Mouse (Mus musculus): Measurements from ENCODE around the gene Prkn. TPM values are rescaled to one million over a fixed set of nuclear protein-coding genes. Genes with fewer than 3 reads are reported as not detected.
"Not testable (repeated sequence)": the region's sequence is repeated elsewhere in the genome, so short reads cannot be mapped to it uniquely, and the experiment has no call there.

Gene Prkn
- polyA plus RNA-seq, 1 experiment from 2014 or later, result 1.7 TPM

DNA sequence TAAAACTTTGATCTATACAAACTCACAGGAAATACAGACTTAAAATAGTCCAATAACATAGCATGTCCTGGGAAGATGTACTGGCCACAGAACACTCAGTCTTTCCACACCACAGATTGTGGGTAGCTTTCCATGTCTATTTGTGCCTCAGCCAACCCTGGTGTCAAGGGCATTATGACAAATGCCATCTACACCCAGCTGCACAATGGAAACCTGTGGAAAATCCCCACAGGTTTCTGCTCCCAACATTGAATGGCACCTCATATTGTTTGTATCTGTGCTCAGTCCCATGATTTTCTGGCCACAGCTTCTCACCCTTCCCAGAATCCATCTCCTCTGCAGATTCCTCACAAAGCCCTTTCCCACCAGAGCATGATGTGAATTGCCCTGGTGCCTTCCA, 347.2 kb downstream of the Prkn start:
- Histone ChIP-seq H3K4me1 (ENCODE audit: control insufficient read depth, insufficient read depth, low read length) (no peaks in the 10 kb centered on the region), H3K9ac (ENCODE audit: low read depth, low read length) (no peak overlapping the region), H3K27me3 (ENCODE audit: control insufficient read depth, insufficient read depth, low read length) (no peaks in the 10 kb centered on the region), H3K4me3 (ENCODE audit: low read depth, low read length) (no peak overlapping the region), H3K4me2 (no peak overlapping the region), H3K9me3 (replicated peaks; ENCODE audit: control insufficient read depth, low read length) (no peaks in the 10 kb centered on the region), H3K36me3 (ENCODE audit: control insufficient read depth, insufficient read depth, low read length) (no peaks in the 10 kb centered on the region), H3K27ac (ENCODE audit: low read depth, low read length) (no peak overlapping the region)
- ATAC-seq (replicated peaks; ENCODE audit: insufficient number of reproducible peaks, low FRiP score, low TSS enrichment), result no peak

DNA sequence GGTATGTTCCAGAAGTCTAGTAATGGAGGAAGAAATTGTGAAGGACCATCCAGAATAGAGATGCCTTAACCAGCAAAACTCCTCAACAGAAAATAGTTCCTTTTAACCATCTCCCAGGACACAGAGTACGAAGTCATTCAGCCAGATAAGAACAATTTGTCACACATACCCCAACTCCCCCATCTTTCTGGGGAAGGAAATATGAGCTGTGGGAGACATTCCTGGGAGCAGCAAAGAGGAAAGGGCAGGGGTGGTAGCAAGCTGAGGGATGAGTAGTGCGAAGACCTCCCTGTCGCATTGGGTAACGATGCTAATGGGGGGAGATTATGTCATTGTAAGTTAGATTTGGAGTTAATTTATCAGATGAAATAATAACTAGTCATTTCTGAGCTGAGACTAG, 348.3 kb downstream of the Prkn start:
- Histone ChIP-seq H3K27me3 (ENCODE audit: control insufficient read depth, insufficient read depth, low read length) (no peaks in the 10 kb centered on the region), H3K4me3 (ENCODE audit: low read depth, low read length) (no peak overlapping the region), H3K9me3 (replicated peaks; ENCODE audit: control insufficient read depth, low read length) (no peaks in the 10 kb centered on the region), H3K4me2 (no peak overlapping the region), H3K27ac (ENCODE audit: low read depth, low read length) (no peak overlapping the region), H3K36me3 (ENCODE audit: control insufficient read depth, insufficient read depth, low read length) (no peaks in the 10 kb centered on the region), H3K9ac (ENCODE audit: low read depth, low read length) (no peak overlapping the region), H3K4me1 (ENCODE audit: control insufficient read depth, insufficient read depth, low read length) (no peaks in the 10 kb centered on the region)
- 67% methylated on average over 4 of the region's 4 CpGs for WGBS (ENCODE audit: insufficient replicate concordance)
- ATAC-seq (replicated peaks; ENCODE audit: insufficient number of reproducible peaks, low FRiP score, low TSS enrichment), result no peak

DNA sequence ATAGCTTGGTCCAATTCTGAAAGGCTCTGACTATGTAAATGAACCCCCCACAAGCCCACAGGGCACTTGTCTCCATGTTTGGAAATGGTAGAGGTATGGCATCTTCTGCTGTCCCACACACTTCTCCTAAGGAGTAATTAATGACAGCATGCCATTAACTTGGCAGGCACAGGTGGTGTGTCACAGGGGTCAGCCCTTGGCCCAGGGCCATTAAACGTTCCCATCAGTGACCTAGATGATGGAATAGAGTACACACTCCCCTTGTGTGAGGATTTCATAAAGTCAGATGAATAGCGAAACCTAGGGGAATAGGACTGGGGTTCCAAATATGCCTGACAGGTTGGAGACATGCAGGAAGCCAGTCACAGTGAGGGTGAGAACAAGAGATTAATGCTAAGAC, 350.1 kb downstream of the Prkn start:
- no peak overlapping the region for H3K9ac ChIP-seq (ENCODE audit: low read depth, low read length)
- H3K9me3 ChIP-seq (replicated peaks; ENCODE audit: control insufficient read depth, low read length), result no peaks in the 10 kb centered on the region
- no peak for ATAC-seq (replicated peaks; ENCODE audit: insufficient number of reproducible peaks, low FRiP score, low TSS enrichment)
- no peaks in the 10 kb centered on the region for H3K36me3 ChIP-seq (ENCODE audit: control insufficient read depth, insufficient read depth, low read length)
- no peak overlapping the region for H3K27ac ChIP-seq (ENCODE audit: low read depth, low read length)
- H3K4me2 ChIP-seq, result no peak overlapping the region
- no peaks in the 10 kb centered on the region for H3K4me1 ChIP-seq (ENCODE audit: control insufficient read depth, insufficient read depth, low read length)
- H3K27me3 ChIP-seq (ENCODE audit: control insufficient read depth, insufficient read depth, low read length), result no peaks in the 10 kb centered on the region
- 73% methylated on average over 2 of the region's 2 CpGs for WGBS (ENCODE audit: insufficient replicate concordance)
- no peak overlapping the region for H3K4me3 ChIP-seq (ENCODE audit: low read depth, low read length)

DNA sequence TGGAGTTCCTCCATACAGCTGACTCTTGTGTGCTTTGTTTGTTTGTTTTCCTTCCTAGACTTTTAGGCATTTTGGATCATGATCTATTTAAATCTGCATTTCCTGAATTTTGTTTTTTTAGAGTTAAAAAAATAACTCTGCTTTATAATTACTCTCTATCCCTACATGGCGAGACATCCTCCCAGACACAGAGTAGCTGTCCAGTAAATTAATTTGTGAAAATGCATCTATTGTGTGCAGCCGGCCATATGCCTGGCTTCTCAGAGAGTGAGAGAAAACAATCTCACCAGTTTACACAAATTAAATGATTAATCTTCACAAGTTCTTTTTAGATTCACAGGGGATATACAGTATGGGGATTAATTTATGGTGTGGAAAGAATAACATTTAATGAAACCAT, 357.9 kb downstream of the Prkn start:
- no peaks in the 10 kb centered on the region for H3K9me3 ChIP-seq (replicated peaks; ENCODE audit: control insufficient read depth, low read length)
- no peak overlapping the region for H3K4me2 ChIP-seq
- no peak overlapping the region for H3K4me3 ChIP-seq (ENCODE audit: low read depth, low read length)
- 51% methylated on average over 2 of the region's 2 CpGs for WGBS (ENCODE audit: insufficient replicate concordance)
- H3K27me3 ChIP-seq (ENCODE audit: control insufficient read depth, insufficient read depth, low read length), result no peaks in the 10 kb centered on the region
- no peaks in the 10 kb centered on the region for H3K36me3 ChIP-seq (ENCODE audit: control insufficient read depth, insufficient read depth, low read length)
- H3K9ac ChIP-seq (ENCODE audit: low read depth, low read length), result no peak overlapping the region
- ATAC-seq (replicated peaks; ENCODE audit: insufficient number of reproducible peaks, low FRiP score, low TSS enrichment), result no peak
- no peak overlapping the region for H3K27ac ChIP-seq (ENCODE audit: low read depth, low read length)
- H3K4me1 ChIP-seq (ENCODE audit: control insufficient read depth, insufficient read depth, low read length), result no peaks in the 10 kb centered on the region

DNA sequence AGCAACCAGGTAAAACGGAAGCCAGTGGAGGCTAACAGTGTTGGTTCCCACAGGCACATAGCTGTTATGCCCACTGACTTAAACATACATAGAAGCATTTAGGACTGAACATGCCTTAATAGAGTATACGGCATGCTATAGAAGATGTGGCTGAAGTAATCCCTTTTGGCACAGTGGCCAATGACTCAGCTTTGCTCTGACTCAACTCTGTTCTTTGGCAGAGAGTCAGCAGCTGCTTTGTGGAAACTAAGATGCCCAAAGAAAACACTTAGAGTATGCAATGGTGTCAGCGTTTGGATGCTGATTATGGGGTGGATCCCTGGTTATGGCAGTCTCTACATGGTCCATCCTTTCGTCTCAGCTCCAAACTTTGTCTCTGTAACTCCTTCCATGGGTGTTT, 368.9 kb downstream of the Prkn start:
- 82% methylated on average over 4 of the region's 4 CpGs for WGBS (ENCODE audit: insufficient replicate concordance)

DNA sequence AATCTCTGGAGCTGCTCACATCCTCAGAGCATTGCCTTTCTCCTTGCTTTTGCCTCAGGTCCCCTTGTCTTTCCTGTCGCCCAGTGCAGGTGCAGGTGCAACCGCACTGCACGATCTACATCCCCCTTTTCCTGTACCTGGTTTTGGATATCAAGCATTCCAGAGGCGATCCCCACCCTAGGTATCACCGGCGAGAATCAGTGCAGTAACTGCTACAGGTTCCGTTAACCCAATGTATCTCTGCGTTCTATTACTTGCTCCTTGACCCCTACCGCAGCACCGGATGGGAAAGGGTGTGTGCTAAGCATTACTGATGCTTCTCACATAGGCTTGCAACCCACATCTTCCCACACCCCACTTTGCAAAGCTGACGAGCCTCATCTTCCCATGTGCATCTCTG, 370.8 kb downstream of the Prkn start:
- Histone ChIP-seq H3K9ac (ENCODE audit: low read depth, low read length) (no peak overlapping the region), H3K4me2 (no peak overlapping the region), H3K4me1 (ENCODE audit: control insufficient read depth, insufficient read depth, low read length) (no peaks in the 10 kb centered on the region), H3K36me3 (ENCODE audit: control insufficient read depth, insufficient read depth, low read length) (no peaks in the 10 kb centered on the region), H3K9me3 (replicated peaks; ENCODE audit: control insufficient read depth, low read length) (no peaks in the 10 kb centered on the region), H3K27me3 (ENCODE audit: control insufficient read depth, insufficient read depth, low read length) (no peaks in the 10 kb centered on the region), H3K27ac (ENCODE audit: low read depth, low read length) (no peak overlapping the region), H3K4me3 (ENCODE audit: low read depth, low read length) (no peak overlapping the region)
- WGBS (ENCODE audit: insufficient replicate concordance), result 78% methylated on average over 11 of the region's 11 CpGs
- ATAC-seq (replicated peaks; ENCODE audit: insufficient number of reproducible peaks, low FRiP score, low TSS enrichment), result no peak

More for the DNA sequence above, 368.9 kb downstream of the Prkn start:
- H3K36me3 ChIP-seq (ENCODE audit: control insufficient read depth, insufficient read depth, low read length); H3K9me3 ChIP-seq (replicated peaks; ENCODE audit: control insufficient read depth, low read length); H3K4me1 ChIP-seq (ENCODE audit: control insufficient read depth, insufficient read depth, low read length); H3K9ac ChIP-seq (ENCODE audit: low read depth, low read length); ATAC-seq (replicated peaks; ENCODE audit: insufficient number of reproducible peaks, low FRiP score, low TSS enrichment); H3K4me2 ChIP-seq; H3K4me3 ChIP-seq (ENCODE audit: low read depth, low read length); H3K27me3 ChIP-seq (ENCODE audit: control insufficient read depth, insufficient read depth, low read length); H3K27ac ChIP-seq (ENCODE audit: low read depth, low read length): not testable (repeated sequence)

DNA sequence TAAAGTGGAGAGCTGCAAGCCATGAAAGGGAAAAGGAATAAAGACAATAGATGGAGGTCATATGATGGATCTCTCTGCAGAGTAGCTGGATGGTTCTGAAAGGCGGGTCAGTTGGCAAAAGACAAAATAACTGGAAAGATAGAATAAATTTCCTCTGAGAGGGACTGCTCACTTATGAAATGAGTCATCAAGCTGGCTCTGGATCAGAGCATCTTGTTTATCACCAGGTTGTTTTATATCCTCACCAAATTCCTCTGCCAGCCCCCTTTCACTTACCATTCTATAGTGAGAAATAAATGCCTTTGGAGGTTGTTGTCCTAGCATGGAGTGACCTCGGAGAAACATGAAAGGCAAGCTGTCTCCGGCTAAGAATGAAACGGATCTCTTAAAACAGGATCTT, 371.4 kb downstream of the Prkn start:
- H3K27ac ChIP-seq (ENCODE audit: low read depth, low read length), result no peak overlapping the region
- H3K4me3 ChIP-seq (ENCODE audit: low read depth, low read length), result no peak overlapping the region
- no peak overlapping the region for H3K4me2 ChIP-seq
- no peaks in the 10 kb centered on the region for H3K27me3 ChIP-seq (ENCODE audit: control insufficient read depth, insufficient read depth, low read length)
- no peak overlapping the region for H3K9ac ChIP-seq (ENCODE audit: low read depth, low read length)
- ATAC-seq (replicated peaks; ENCODE audit: insufficient number of reproducible peaks, low FRiP score, low TSS enrichment), result no peak
- H3K36me3 ChIP-seq (ENCODE audit: control insufficient read depth, insufficient read depth, low read length), result no peaks in the 10 kb centered on the region
- 77% methylated on average over 4 of the region's 4 CpGs for WGBS (ENCODE audit: insufficient replicate concordance)
- no peaks in the 10 kb centered on the region for H3K4me1 ChIP-seq (ENCODE audit: control insufficient read depth, insufficient read depth, low read length)
- no peaks in the 10 kb centered on the region for H3K9me3 ChIP-seq (replicated peaks; ENCODE audit: control insufficient read depth, low read length)

DNA sequence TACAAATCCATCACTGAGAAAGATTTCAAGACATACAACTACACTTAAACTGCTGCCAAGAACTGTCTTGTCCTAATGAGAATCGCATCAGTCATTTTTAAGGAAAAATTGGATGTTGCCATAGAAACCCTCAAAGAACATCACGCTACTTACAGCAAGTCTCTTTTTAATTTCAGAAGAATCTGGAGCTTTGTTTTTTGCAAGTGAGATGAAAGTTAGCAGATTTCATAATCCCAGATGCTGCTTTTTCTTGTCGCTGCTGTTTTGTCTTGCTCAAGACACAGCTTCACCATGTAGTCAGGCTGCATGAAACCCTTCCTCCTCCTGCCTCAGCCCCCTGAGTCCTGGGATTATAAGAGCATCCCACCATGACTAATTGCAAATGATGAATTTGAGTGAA, 373.5 kb downstream of the Prkn start:
- Histone ChIP-seq H3K27me3 (ENCODE audit: control insufficient read depth, insufficient read depth, low read length) (no peaks in the 10 kb centered on the region), H3K36me3 (ENCODE audit: control insufficient read depth, insufficient read depth, low read length) (no peaks in the 10 kb centered on the region), H3K4me1 (ENCODE audit: control insufficient read depth, insufficient read depth, low read length) (no peaks in the 10 kb centered on the region), H3K9me3 (replicated peaks; ENCODE audit: control insufficient read depth, low read length) (no peaks in the 10 kb centered on the region), H3K4me2 (no peak overlapping the region), H3K4me3 (ENCODE audit: low read depth, low read length) (no peak overlapping the region), H3K27ac (ENCODE audit: low read depth, low read length) (no peak overlapping the region), H3K9ac (ENCODE audit: low read depth, low read length) (no peak overlapping the region)
- WGBS (ENCODE audit: insufficient replicate concordance), result 79% methylated on average over 3 of the region's 3 CpGs
- no peak for ATAC-seq (replicated peaks; ENCODE audit: insufficient number of reproducible peaks, low FRiP score, low TSS enrichment)

DNA sequence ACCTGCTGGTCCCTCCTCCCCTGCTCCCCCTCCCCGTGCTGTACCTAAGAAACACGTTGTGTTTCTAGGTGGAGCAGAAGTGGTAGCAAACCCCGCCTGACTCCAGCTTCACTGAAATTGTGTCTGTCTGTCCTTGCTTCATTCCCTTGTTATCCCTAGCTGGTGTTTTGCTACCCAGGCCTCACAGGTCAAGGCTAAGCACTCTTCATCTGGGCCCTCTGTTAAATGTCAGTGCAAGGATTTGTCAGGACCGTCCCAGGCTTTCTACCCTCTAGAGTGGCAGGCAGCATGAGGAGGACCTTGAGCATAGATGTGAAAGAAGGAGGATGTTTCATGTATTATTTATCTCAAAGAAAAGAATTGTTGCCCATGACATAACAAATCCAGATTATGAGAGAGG, 388.8 kb downstream of the Prkn start:
- no peak overlapping the region for H3K4me2 ChIP-seq
- H3K4me1 ChIP-seq (ENCODE audit: control insufficient read depth, insufficient read depth, low read length), result no peaks in the 10 kb centered on the region
- 70% methylated on average over 4 of the region's 4 CpGs for WGBS (ENCODE audit: insufficient replicate concordance)
- no peak for ATAC-seq (replicated peaks; ENCODE audit: insufficient number of reproducible peaks, low FRiP score, low TSS enrichment)
- no peak overlapping the region for H3K4me3 ChIP-seq (ENCODE audit: low read depth, low read length)
- H3K27me3 ChIP-seq (ENCODE audit: control insufficient read depth, insufficient read depth, low read length), result no peaks in the 10 kb centered on the region
- H3K36me3 ChIP-seq (ENCODE audit: control insufficient read depth, insufficient read depth, low read length), result no peaks in the 10 kb centered on the region
- no peak overlapping the region for H3K9ac ChIP-seq (ENCODE audit: low read depth, low read length)
- H3K27ac ChIP-seq (ENCODE audit: low read depth, low read length), result no peak overlapping the region
- no peaks in the 10 kb centered on the region for H3K9me3 ChIP-seq (replicated peaks; ENCODE audit: control insufficient read depth, low read length)

Data from heart, embryonic 11.5 days (tissue).